7 mouse cellular contexts compared by ENCODE assay signal in the genomic region with DNA sequence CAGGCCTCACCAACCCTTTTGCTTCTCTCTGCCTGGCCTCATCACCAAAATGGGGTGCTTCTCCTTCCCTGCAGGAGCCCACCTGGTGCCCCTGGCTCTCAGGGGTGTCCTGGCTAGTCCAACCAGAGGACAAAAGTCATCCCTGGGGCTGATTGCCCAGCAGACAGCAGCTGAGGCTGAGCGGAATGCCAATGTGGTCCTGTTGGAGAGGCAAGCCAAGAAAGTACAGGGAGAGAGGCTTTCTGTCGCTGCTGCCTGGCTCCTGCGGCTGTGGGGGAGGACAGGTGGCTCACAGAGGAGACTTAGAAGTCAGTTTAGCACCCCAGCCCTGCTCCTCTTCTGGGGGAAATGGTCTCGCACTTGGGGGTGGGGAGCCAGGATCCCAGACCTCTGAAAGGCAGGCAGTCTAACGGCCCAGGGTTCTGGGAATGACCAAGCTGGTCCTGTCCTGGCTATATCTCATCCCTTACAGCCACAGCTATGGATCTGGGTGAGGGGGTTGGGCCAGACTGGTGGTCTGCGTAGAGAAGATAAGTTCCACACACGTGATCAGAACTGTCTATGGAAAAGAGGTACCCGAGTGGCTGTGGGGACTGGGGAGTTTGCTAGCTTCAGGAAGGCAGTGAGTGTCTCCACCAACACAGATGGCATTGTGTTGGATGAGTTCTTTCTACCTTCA. TPM values are rescaled to one million over a fixed set of nuclear protein-coding genes. Genes with fewer than 3 reads are reported as not detected.
DNase-seq lines count a peak whose midpoint lies in the region; ATAC-seq lines count a peak whose summit lies in the region.

No protein-coding gene starts in this region.

- WGBS in heart, embryonic 16.5 days, result 34% methylated on average over 8 of the region's 8 CpGs
- WGBS in midbrain, embryonic 15.5 days, result 56% methylated on average over 8 of the region's 8 CpGs

- no peak overlapping the region for H3K4me3 ChIP-seq in heart, embryonic 16.5 days (ENCODE audit: low read length)
- H3K4me3 ChIP-seq in midbrain, embryonic 15.5 days, result no peak overlapping the region

- H3K27me3 ChIP-seq in heart, embryonic 16.5 days (ENCODE audit: control insufficient read depth, insufficient read depth, low read length), result no peaks in the 10 kb centered on the region
- H3K27me3 ChIP-seq in midbrain, embryonic 15.5 days (replicated peaks), result no peaks in the 10 kb centered on the region

- peaks cover 8% of the 10 kb centered on the region for H3K36me3 ChIP-seq in heart, embryonic 16.5 days (ENCODE audit: control insufficient read depth, insufficient read depth)
- H3K36me3 ChIP-seq in midbrain, embryonic 15.5 days (replicated peaks), result peaks cover 3% of the 10 kb centered on the region; the same call in 1 of the 2 replicates

- DNase-seq in layer of hippocampus, postnatal 10 days (ENCODE audit: low spot score in 2 of 2), result peak; percentile 63 to 69
- no peak for DNase-seq in layer of hippocampus, adult 11-12 months (ENCODE audit: low spot score)
- peak; percentile 75 to 81 for DNase-seq in cerebellum, postnatal 10 days
- no peak for DNase-seq in kidney, adult 18-20 months
- DNase-seq in left cerebral cortex, adult 8-10 months (ENCODE audit: low spot score in 2 of 2), result no peak

- no peaks in the 10 kb centered on the region for H3K9me3 ChIP-seq in heart, embryonic 16.5 days (replicated peaks; ENCODE audit: control insufficient read depth, low read length)
- H3K9me3 ChIP-seq in midbrain, embryonic 15.5 days, result no peaks in the 10 kb centered on the region

- ATAC-seq in heart, embryonic 16.5 days (replicated peaks; ENCODE audit: extremely low read depth, insufficient read depth, low FRiP score), result no peak
- no peak for ATAC-seq in midbrain, embryonic 15.5 days (replicated peaks)

- peak overlapping the region; percentile 19; the same call in 1 of the 2 replicates for H3K9ac ChIP-seq in heart, embryonic 16.5 days (ENCODE audit: low read length)
- no peak overlapping the region; the same call in 1 of the 2 replicates for H3K9ac ChIP-seq in midbrain, embryonic 15.5 days

- no peak overlapping the region for H3K4me2 ChIP-seq in heart, embryonic 16.5 days (ENCODE audit: low read depth, low read length)
- no peak overlapping the region for H3K4me2 ChIP-seq in midbrain, embryonic 15.5 days

- peaks cover 44% of the 10 kb centered on the region for H3K4me1 ChIP-seq in heart, embryonic 16.5 days (ENCODE audit: control insufficient read depth, insufficient read depth, low read length)
- peaks cover 48% of the 10 kb centered on the region for H3K4me1 ChIP-seq in midbrain, embryonic 15.5 days

- H3K27ac ChIP-seq in heart, embryonic 16.5 days (ENCODE audit: low read length), result peak overlapping the region; percentile 56; the same call in 1 of the 2 replicates
- H3K27ac ChIP-seq in midbrain, embryonic 15.5 days, result peak overlapping the region; percentile 73

RNA-seq across cellular contexts. Expression of gene Wasf2, which starts 55.3 kb away (rescaled TPM):
- 10 to 100 TPM; 42.3 to 42.7 TPM for total RNA-seq in layer of hippocampus, postnatal 10 days (2021)
- polyA plus RNA-seq in heart, embryonic 16.5 days (2015; fragmentation: Nextera tagmentation; extraction: Ambion mirVana), result 45.0 and 66.3 TPM in 2 replicates
- 27.4 and 27.7 TPM in 2 replicates for polyA plus RNA-seq in midbrain, embryonic 15.5 days (2015; fragmentation: Nextera tagmentation; extraction: Ambion mirVana)
- total RNA-seq in left cerebral cortex, adult 8-10 months (2022), result 10 to 100 TPM; 27.4 to 42.1 (median 38.9) TPM

Comparison
In these comparisons a context has a peak if more than half of its experiments do, and no peak if none do; other contexts are left out.
1. DNase-seq: peak in layer of hippocampus, postnatal 10 days (2 of 2) and cerebellum, postnatal 10 days (2 of 2); none in layer of hippocampus, adult 11-12 months (single experiment), kidney, adult 18-20 months (single experiment) and left cerebral cortex, adult 8-10 months (0 of 2).